Mouse (Mus musculus) frontal cortex, postnatal 10 days (tissue): ENCODE data around the gene Cdc42se2.

Experiments used
- DNase-seq, 2 experiments: peaks; one replicate each; pipeline ENCODE4 v3.0.0; 2022; ENCODE audit warnings: low spot score in 2 of 2, mixed read lengths in 1 of 2

Gene Cdc42se2

DNA sequence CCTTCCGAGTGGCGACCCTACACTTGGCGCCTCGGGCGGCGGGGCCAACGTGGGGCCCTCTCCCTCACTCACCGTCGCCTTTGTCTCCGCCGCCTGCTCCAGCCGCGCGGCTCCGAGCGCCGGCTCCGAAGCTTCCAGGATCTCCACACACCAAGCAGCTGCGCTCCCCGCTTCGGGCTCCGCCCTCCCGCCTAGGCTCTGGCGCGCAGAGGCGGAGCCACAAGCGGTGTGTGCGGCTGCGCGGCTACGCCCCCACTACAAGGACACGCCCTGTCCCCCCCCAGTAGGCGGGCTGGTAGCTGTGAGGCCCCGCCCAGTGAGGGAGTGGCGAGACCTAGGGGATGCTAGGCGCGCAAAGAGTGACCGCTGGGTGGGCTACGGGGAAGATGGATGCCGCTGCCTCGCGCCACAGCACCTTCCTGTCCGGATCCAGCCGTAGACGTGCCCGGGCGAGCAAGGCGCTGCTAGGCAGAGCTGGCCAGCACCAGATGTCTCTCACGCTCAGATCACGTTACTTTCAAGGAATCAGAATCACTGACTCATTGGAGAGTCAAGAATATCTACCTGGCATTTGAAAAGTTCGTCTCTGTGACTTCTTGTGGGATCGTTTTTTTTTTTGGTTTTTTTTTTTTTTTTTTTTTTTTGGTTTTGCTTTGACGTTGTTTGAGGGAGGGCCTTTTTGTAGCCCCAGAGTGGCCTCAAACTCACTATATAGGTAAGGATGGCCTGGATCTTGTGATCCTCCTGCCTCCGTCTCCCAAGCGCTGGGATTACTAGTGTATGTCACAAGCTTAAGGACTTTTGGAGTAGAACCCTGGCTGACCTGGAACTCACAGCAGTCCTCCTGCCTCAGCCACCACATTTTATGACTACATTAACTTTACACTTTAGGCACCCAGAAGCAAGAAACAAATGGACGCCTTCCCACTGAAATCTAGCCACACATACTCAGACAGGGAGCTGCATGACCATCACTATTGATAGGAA lies at the start of gene Cdc42se2:
TSS of gene Cdc42se2 (minus strand) at position 188 of the 987 bp plus-strand sequence.
- peak; percentile 95 to 96 for DNase-seq

DNA sequence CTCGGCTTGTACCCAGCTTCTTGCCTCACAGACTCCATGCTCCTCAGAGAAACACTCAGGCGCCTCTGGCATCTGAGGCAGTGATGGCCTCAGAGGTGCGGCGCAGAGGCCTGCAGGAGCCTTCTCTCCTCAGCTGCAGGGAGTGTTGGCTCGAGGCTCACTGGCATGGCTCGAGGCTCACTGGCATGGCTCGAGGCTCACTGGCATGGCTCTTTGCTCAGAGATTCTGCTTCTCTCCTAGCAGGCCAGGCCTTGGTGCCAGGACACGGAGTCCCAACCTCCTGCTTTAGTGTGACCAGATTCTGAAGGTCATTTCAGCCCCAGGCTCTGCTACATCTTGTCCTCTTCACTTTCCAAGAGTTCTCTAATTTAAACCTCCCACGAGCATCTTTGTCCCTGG lies 48.6 kb upstream of the Cdc42se2 start:
- DNase-seq: peak in 1 of 2 experiments; percentile 44

DNA sequence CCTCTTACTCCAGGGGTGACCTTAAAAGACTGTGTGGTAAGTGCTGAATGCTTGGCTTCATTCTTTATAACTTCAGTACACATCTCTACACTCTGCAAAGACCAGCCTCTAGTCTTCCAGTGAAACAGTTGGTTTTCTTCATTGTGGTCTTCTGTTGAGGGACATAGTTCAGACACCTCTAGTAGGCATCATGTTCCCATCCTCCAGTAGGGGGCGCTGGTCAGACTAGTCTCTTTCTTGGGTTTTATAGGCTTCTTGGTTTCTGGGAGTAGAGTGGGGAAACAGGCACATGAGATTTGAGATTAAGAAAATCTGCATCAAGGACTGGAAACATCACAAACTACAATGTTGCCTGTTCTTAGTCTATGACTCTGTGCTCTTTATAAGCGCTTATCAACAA lies 47.1 kb upstream of the Cdc42se2 start:
- DNase-seq: no peak

DNA sequence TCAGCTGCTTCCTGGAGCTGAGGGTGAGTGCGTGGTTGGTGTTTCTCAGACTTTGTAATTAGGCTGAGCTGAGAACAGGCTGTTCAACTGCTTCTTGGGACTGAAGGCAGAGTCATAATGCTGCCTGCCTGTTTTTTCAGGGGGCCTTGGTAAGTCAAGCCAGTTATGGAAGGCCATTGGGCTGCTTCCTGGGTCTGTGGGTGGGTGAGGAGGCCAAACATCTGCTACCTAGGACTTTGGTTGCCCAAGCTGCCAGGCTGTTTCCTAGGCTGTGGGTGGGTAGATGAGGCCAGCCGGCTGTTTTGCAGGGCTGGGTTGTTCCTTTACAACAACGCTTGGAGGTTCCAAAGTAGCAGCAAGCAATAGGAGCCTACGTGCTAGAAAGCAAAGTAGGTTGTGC lies 46.4 kb upstream of the Cdc42se2 start:
- peak; percentile 24 to 63 for DNase-seq

DNA sequence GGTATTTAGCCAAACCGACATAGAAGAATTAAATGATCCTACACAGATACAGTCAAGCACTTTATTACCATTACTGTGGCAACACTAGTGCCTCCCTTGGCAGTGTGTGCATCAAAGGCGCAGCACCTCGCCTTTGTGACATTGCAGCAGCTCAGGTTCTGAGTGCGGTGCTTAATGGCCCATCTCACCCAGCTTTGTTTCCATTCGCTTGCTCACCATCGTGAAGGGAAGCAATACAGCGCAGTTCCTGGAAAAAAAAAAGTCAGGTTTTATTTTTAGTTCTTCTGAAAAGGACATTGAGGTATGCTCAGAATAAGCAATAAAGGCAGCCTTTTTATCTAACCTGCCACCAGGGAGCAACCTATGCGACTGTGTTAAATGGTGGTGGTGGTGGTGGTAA lies 39.3 kb upstream of the Cdc42se2 start:
- DNase-seq: no peak

DNA sequence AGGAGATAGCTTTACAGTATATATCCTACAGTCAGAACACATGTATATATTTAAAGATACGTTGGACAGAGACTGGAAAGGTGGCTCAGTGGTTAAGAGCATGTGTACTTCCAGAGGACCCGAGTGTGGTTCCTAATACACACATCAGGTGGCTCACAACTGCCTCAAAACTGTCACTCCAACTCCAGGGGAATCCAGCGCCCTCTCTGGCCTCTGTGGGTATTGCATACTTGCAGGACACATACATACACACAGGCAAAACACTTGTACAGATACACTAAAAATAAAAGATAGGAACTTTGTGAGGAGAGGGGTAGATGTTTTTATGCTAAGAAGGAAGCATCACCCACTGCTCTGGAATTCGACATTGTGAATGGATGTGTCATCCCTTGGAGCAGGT lies 38.3 kb upstream of the Cdc42se2 start:
- no peak for DNase-seq

DNA sequence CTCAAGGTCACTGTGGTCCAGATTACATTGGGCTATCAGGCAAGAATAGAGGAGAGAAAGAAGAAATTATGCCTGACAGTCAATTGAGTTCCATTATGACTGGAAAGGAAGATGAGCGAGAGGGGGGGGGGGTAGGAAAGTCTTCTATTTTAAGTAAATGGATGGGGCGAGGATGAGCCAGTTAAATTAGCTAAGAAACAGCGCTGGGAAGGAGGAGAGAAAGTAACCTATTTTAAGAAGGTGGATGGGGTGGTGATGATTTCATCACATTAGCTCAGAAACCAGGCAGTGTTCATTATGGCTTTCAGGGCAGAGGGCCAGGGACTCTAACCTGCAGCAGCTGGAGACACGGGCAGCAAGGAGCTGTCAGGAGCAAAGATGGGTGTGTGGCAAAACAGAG lies 36.0 kb upstream of the Cdc42se2 start:
- DNase-seq: no peak

DNA sequence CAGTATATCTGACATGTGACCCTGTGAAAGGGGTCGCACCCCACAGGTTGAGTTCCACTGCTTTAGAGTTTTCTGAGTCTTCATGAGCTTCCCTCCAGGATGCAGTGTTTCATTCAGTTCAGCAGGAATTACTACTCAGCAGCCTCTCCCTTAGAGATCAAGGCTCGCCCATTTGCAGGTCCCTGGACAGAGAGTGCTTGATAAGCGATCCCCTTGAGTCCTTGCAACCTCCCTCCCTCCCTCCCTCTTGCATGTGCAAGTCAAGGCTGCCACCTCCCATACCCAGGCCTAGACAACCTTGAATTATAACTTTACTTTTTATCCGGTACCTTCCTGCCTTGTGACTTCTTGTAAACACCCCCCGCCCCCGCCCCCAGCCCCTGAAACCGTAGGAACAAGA lies 32.0 kb upstream of the Cdc42se2 start:
- no peak for DNase-seq

DNA sequence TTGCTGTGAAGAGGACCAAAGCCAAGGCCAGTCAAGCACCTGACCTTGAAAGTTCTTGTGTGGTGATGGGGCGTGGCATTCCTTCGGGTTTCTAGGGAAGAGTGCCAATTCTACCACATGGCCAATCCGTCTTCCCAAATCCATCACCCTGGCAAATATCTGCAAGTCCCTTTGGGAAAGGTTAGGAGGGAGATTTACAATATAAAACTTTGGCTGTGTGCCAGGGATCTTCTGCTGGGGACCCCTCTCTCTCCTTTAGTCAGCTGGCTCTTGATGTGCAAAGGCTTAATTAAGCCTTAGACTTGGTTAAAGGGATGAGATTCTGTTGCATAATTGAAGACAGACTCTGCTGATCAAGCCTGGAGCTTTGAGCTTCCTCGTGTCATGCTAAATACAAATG lies 30.0 kb upstream of the Cdc42se2 start:
- DNase-seq: no peak

DNA sequence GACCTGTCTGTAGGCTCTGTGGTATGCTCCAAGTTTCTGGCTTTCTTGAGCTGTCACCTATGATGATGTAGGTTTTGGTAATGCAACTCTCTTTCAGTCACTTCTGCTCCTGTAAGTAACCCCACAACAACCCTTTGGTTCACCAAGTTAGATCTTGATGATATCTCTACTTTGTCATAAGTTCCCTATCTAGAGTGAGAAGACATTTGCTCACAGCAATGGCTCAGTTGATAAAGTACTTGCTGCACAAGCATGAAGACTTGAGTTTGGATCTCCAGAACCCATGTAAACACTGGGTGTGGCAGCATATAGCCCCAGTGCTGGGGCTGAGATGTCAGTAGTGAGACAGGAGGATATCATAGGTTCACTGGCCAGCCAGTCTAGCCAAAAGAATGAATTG lies 28.2 kb upstream of the Cdc42se2 start:
- DNase-seq: no peak

DNA sequence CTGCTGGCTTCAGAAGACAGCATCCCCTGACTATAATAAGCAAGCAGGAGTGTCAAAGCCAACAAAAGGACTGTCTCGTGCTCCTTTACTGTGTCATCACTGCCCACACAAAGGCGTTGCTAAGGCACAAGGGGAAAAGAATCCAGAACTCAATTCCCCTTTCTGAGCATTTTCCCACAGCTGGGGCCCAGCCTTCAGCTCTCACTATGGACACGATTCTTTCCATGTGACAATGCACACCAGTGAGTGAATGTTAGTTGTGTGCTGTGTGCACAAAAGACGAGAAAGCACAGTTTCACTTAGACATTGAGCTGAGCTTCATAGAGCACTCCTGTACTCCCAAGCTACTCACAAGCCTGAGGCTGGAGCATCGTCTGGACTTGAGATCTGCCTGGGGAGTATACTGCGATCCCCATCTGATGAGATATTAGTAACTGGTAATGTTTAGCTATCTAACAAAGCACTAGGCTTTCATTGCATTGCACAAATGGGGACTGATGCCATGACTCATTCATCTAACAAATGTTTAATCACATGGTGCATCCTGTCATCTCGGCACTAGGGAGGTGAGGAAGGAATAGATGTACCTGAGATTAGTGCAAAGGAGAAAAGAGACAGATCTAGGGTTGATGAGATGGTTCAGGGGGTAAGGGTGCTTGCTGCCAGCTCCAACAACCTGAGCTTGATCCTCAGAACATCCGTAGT lies 25.5 kb upstream of the Cdc42se2 start:
- DNase-seq: peak; percentile 37 to 58

DNA sequence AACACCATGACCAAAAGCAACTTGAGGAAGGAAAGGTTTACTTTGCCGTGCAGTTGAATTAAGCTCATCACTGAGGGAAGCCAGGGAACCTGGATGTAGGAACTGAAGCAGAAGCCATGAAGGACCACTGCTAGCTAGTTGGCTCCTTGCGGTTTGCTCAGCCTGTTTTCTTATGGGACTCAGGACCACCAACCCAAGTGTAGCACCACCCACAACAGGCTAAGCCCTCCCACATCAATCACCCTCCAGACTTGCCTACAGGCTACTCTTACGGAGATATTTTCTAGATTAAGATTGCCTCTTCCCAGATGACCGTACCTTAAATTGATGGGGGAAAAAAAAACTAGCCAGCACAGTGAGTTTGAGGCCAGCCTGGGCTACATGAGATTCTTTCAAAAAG lies 24.8 kb upstream of the Cdc42se2 start:
- no peak for DNase-seq

DNA sequence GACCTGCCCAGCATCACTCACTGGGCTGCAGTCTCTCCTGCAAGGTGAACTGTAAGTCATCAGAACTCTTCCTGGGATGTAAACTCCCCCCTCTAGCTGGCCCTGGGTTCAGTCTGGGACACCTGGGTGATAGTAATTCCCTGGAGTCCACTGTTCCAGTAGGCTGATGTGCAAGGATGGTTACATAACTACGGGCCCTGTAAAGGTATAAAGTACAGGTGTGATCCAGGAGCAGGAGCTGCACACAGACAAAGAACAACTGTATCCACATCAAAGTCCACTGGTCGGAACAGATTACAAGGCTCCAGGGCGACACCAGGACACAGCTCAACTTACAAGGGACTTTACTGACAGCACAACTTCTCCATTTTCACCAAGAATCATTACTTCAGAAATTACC lies 23.6 kb upstream of the Cdc42se2 start:
- no peak for DNase-seq

DNA sequence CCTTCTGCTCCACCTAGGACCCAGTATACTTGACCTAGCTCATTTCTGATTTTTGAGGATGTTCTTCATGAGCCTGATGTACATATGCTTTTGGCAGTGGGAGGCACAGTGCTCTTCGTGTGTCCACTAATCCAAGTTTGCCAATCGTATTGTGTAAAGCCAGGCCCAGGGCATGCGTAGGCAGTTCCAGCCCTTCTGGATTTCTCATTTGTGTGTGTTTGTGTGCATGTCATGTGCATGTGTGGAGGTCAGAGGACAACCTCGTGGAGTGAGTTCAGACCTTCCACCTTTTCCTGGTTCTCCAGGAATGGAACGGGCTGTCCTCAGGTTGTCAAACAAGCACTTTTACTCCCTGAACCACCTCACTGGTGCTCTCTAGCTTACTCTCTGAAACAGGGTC lies 22.1 kb upstream of the Cdc42se2 start:
- no peak for DNase-seq

DNA sequence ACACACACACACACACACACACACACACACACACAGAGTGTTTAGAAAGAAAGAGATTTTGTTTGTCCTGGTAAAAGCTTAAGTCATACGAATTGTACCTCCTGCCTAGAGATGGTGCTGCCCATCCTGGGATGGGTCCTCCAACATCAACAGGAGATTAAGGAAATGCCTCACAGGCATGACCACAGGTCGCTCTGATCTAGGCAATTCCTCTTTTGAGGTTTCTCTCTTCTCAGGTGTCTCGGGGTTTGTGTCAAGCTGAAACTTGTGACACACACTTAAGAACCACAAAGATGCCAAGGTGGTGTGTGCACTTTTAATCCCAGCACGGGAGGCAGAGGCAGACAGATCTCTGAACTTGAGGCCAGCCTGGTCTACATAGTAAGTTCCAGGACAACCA lies 20.7 kb upstream of the Cdc42se2 start:
- no peak for DNase-seq

DNA sequence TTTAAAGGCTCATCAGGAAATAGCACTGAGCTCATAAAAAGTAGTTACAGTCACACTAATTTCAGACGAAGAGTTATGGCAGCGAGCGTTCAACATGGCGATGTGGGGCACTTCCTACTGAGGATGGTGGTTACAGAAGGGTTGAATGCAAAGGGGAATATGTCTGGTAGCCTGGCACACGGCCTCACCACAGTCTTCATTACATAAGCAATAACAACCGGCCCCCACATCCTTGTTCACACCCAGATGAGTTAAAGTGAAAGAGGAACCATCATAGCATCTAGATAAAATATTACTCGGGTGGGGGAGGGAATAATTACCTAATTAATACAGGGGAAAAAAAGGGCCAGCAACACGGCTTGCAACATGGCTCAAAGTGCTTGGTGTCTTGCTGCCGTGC lies 20.2 kb upstream of the Cdc42se2 start:
- DNase-seq: no peak

DNA sequence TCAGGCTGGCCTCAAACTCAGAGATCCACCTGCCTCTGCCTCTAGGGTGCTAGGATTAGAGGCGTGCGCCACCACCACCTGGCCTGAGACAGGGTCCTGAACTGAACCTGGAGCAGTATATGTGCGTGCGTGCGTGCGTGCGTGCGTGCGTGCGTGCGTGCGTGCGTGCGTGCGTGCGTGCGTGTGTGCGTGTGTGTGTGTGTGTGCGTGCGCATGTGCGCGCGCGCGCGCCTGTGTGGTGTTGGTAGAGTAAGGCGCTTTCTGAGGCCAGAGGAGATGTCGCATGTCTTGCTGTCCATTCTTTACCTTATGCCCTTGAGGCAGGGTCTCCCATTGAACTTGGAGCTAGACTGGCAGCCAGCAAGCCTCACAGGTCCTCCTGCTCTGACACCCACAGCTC lies 19.4 kb upstream of the Cdc42se2 start:
- DNase-seq: no peak

DNA sequence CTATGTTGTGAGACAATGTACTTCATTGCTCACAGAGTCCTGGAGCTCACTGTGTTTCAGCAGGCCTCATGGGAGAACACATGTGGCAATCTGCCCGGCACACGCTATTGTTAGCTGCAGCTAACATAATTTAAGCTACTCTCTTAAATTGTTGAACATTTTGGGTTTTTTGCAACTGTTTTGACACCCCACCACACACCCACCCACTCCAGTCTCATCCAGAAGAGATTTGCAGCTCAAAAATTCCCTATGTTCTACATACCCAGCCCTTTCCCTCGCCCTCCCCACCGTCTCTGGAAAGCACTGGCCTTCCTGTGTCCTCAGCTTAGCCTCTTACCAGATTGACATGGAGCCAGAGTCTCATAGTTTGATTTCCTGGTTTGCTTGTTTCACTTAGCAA lies 17.7 kb upstream of the Cdc42se2 start:
- peak; percentile 57 to 79 for DNase-seq

DNA sequence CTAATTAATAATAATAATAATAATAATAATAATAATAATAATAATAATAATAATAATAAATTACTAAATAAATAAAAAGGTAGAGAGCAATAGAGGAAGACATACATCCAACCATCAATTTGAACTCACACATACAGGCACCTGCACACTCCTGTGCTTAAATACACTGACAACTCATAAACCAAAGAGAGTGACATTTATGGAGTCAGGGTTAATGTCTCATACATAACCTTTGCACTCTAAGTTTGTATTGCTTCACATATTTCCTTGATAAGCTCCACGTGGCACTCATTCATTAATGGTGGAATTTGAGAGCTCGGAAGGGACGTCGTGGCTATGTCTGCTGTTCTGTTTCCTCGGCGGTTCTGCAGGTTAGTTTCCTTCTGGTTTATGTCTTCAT lies 15.1 kb upstream of the Cdc42se2 start:
- DNase-seq: no peak

DNA sequence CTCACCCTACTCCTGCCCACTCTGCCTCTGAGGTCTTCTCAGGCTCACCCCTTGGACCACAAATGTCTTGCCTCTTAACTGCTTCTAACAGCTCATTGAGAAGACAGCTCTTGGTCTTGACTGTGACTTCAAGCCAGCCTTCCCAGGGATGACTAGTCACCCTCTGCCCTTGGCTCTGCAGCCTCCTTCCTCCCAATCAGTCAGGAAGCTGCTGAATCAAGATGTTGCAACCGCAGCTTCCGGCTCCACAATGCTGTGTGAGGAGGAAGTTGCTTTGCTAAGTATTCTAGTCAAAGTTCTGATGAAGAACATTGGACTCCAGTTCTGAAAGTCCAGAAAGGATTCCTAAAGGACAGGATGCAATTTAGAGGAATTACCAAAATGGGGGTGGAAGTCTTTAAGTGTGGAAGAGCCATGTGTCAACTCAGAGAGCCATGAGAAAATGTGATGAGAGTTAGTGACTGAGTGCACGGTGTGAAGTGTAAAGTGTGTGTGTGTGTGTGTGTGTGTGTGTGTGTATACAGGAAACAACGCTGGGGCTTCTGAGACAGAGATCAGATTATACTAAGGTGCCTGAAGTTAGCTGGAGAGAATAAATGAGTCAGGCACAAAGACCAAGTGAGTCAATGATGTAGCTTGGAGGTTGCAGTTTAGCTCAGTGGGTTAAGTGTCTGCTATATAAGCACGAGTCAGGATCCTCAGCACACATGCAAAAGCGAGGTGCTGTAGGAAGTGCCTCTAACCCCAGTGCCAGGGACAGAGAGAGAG lies 14.5 kb upstream of the Cdc42se2 start:
- DNase-seq: no peak

DNA sequence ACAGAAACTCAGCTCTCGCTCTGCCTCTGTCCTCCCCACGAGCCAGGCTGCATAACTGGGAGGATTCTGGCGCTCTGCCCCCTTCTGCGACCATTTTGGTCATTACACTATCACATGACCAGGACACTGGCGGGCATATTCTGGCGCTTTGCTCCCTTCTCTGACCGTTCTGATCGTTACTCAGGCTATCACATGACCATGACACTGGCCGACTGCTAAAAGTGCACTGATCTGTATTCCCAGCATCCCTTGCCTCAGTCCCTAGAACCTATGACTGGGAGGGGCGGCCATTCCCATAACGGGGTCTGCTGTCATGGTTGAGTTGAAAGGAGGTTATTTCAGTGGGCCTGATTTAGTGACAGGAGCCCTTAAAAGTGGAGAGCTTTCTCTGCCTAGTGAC lies 9.1 kb upstream of the Cdc42se2 start:
- no peak for DNase-seq

DNA sequence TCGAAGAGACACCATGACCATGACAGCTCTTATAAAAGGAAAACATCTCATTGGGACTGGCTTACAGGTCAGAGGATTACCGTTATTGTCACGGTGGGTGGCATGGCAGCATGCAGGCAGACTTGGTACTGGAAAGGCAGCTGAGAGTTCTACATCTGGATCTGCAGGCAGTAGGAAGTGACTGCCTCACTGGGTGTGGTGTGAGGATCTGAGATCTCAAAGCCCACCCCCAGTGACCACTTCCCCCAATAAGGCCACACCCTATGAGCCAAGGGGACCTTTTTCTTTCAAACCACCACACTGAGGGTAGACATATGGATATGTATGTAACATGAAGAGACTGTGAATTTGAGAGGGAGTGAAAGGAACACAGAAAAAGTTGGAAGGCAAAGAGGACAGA lies 7.2 kb upstream of the Cdc42se2 start:
- no peak for DNase-seq
